Mouse (Mus musculus): ENCODE data around the gene Gm47996. TPM values are rescaled to one million over a fixed set of nuclear protein-coding genes. Genes with fewer than 3 reads are reported as not detected.

Gm47996 gene
- polyA plus RNA-seq, 1 experiment from 2014 or later = 0.33 TPM

Other genes starting within 250 kb of the Gm47996 start
- 6.9 and 9.0 TPM in 2 replicates for gene Hmcn1, start 216.7 kb upstream of the Gm47996 start, polyA plus RNA-seq (2016; fragmentation: Nextera tagmentation; extraction: Ambion mirVana)
- gene Gm47985, start 27.6 kb upstream of the Gm47996 start, polyA plus RNA-seq (2016; fragmentation: Nextera tagmentation; extraction: Ambion mirVana) = 0.20 TPM in 1 of 2 replicates, not detected in the other
- 0.10 and 0.25 TPM in 2 replicates for gene Gm8947, start 17.8 kb upstream of the Gm47996 start, polyA plus RNA-seq (2016; fragmentation: Nextera tagmentation; extraction: Ambion mirVana)
- gene Gm47995, start 11.7 kb upstream of the Gm47996 start, polyA plus RNA-seq (2016; fragmentation: Nextera tagmentation; extraction: Ambion mirVana) = 0.30 TPM in 1 of 2 replicates, not detected in the other
- 0.90 TPM in 1 of 2 replicates, not detected in the other for gene 3110040M04Rik, start 6.0 kb upstream of the Gm47996 start, polyA plus RNA-seq (2016; fragmentation: Nextera tagmentation; extraction: Ambion mirVana)
- gene Ivns1abp, start 134.3 kb downstream of the Gm47996 start, polyA plus RNA-seq (2016; fragmentation: Nextera tagmentation; extraction: Ambion mirVana) = 299 and 375 TPM in 2 replicates
- gene Swt1, start 218.3 kb downstream of the Gm47996 start, polyA plus RNA-seq (2016; fragmentation: Nextera tagmentation; extraction: Ambion mirVana) = 17.7 and 22.1 TPM in 2 replicates
- gene Trmt1l, start 218.4 kb downstream of the Gm47996 start, polyA plus RNA-seq (2016; fragmentation: Nextera tagmentation; extraction: Ambion mirVana) = 54.9 and 55.4 TPM in 2 replicates

All from hindbrain, embryonic 10.5 days (tissue).